Mouse (Mus musculus) neural tube, embryonic 12.5 days (tissue): Measurements from ENCODE around the gene Gpr137. TPM values are rescaled to one million over a fixed set of nuclear protein-coding genes. Genes with fewer than 3 reads are reported as not detected.
A peak's percentile ranks its signal among the peaks of the same experiment; 100 is the strongest.

Experiments
- ATAC-seq: fragments of 200-750 bp; cut with Nextera tagmentation; 2 replicates; pipeline ENCODE4 v1.8.0; 2017; ENCODE audit warnings: low read depth, mild to moderate bottlenecking, moderate TSS enrichment, moderate library complexity; ENCODE audit not compliant: low FRiP score
- H3K27ac ChIP-seq: fragments of 300-500 bp; sonication (generic); 2 replicates; pipeline ENCODE4 v1.5.1; 2016
- H3K27me3 ChIP-seq: fragments of 300-500 bp; sonication (generic); replicated peaks from 2 replicates; pipeline ENCODE4 v1.6.1; 2016; ENCODE audit warnings: mild to moderate bottlenecking
- H3K36me3 ChIP-seq: fragments of 300-500 bp; sonication (generic); 2 replicates; pipeline ENCODE4 v1.6.1; 2016; ENCODE audit warnings: mild to moderate bottlenecking
- H3K4me1 ChIP-seq: fragments of 300-500 bp; sonication (generic); 2 replicates; pipeline ENCODE4 v1.6.1; 2016
- H3K4me2 ChIP-seq: fragments of 300-500 bp; sonication (generic); replicated peaks from 2 replicates; pipeline ENCODE4 v1.6.1; 2016; ENCODE audit warnings: mild to moderate bottlenecking
- H3K4me3 ChIP-seq: fragments of 300-500 bp; sonication (generic); 2 replicates; pipeline ENCODE4 v1.5.1; 2016
- H3K9ac ChIP-seq: fragments of 300-500 bp; sonication (generic); 2 replicates; pipeline ENCODE4 v1.6.1; 2016; ENCODE audit warnings: mild to moderate bottlenecking
- H3K9me3 ChIP-seq: fragments of 300-500 bp; sonication (generic); 2 replicates; pipeline ENCODE4 v1.6.1; 2016; ENCODE audit warnings: mild to moderate bottlenecking
- WGBS: fragments of 180-500 bp; shearing (Covaris S2); methylation state at CpG from one replicate; pipeline ENCODE4 v1.1.7; 2016; 5-methylcytosine and 5-hydroxymethylcytosine counted together
- polyA plus RNA-seq: library from polyadenylated mRNA; unstranded; fragments of >200 nt; fragmentation: Nextera tagmentation; extraction: Ambion mirVana; gene quantifications from 2 replicates; pipeline ENCODE4 v1.2.1, GENCODE M21; 2016

Gene Gpr137
- polyA plus RNA-seq, 1 experiment from 2014 or later, result 43.9 TPM

DNA sequence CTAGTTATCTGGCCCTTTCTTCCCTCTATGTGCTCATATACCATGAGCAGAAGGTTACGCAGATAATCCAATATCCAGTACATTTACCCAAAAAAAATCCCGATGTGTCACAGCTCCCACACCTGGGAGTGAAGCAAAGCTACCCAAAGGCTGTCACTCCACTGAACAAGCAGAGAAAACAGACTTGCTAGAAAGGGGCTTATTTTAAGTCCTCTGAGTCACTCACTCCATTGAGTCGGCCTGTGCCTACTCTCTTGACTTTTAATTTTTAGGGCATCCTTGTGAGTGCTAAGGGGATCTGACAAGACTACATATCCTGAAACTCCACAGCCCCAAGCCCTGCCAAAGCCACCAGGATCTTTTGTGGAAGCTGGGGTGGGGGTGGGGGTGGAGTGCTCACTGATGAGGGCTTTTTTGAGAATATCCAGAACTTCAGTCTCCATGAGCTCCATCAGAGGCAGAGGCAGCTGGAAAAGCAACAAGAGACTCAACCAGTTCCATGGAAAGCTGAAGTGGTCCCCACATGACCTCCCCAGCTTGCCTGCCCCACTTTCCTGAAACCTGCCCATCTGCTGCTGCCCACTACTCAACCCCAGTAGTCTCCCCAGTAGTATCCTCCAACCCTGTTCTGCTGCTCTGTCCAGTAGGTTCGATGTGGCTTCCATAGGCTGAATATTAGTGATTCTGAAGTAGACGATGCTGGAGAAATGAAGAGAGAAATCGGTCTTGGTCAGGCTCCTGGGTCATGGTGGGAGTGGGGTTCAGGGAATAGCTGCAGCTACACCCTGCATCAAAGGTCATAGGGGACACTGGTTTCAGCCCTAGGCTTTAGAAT is 19.2 kb downstream of the Gpr137 start:
- Histone ChIP-seq H3K27me3 (peaks cover 57% of the 10 kb centered on the region), H3K27ac (no peak overlapping the region), H3K4me3 (no peak overlapping the region), H3K4me1 (peaks cover 27% of the 10 kb centered on the region), H3K9me3 (no peaks in the 10 kb centered on the region), H3K9ac (no peak overlapping the region), H3K36me3 (no peaks in the 10 kb centered on the region), H3K4me2 (peak overlapping the region; percentile 96; the same call in 1 of the 2 replicates)
- ATAC-seq, result no peak
- WGBS, result 58% methylated on average over 6 of the region's 6 CpGs

- ATAC-seq, result peak; percentile 93
- H3K4me3 ChIP-seq, result peak within 1 kb of the TSS; percentile 91
- peak within 1 kb of the TSS; percentile 82 for H3K27ac ChIP-seq
- H3K4me2 ChIP-seq, result peak within 1 kb of the TSS; percentile 96
- peaks cover 24% of the 10 kb centered on the region for H3K4me1 ChIP-seq
- 1% methylated on average over 65 of the region's 66 CpGs for WGBS
- no peaks in the 10 kb centered on the region for H3K36me3 ChIP-seq
- no peaks in the 10 kb centered on the region for H3K9me3 ChIP-seq
- peaks cover 45% of the 10 kb centered on the region for H3K27me3 ChIP-seq
- H3K9ac ChIP-seq, result peak within 1 kb of the TSS; percentile 91
Measured at GRCm38 (mm10) chr19:6921647-6922567, 20.4 kb downstream of the Gpr137 start, which contains the start of gene Esrra. Esrra (minus strand) TSS chr19:6921813.

- 2% methylated on average over 46 of the region's 48 CpGs for WGBS
- peaks cover 36% of the 10 kb centered on the region for H3K27me3 ChIP-seq
- H3K9ac ChIP-seq, result peak overlapping the region; percentile 91
- peak overlapping the region; percentile 96 for H3K4me2 ChIP-seq
- peak overlapping the region; percentile 91 for H3K4me3 ChIP-seq
- H3K36me3 ChIP-seq, result no peaks in the 10 kb centered on the region
- peak overlapping the region; percentile 82 for H3K27ac ChIP-seq
- no peaks in the 10 kb centered on the region for H3K9me3 ChIP-seq
- peak; percentile 41 for ATAC-seq
- peaks cover 21% of the 10 kb centered on the region for H3K4me1 ChIP-seq
Measured at GRCm38 (mm10) chr19:6920741-6921636, 21.3 kb downstream of the Gpr137 start.

GRCm38 (mm10) chr19:6919876-6920740 is 22.2 kb downstream of the Gpr137 start:
- H3K9me3 ChIP-seq, result no peaks in the 10 kb centered on the region
- H3K9ac ChIP-seq, result peak overlapping the region; percentile 91
- H3K36me3 ChIP-seq, result no peaks in the 10 kb centered on the region
- no peak for ATAC-seq
- peak overlapping the region; percentile 91 for H3K4me3 ChIP-seq
- H3K27me3 ChIP-seq, result peaks cover 27% of the 10 kb centered on the region
- H3K4me2 ChIP-seq, result peak overlapping the region; percentile 96
- no peak overlapping the region for H3K27ac ChIP-seq
- 44% methylated on average over 8 of the region's 8 CpGs for WGBS
- H3K4me1 ChIP-seq, result peaks cover 21% of the 10 kb centered on the region

- no peak overlapping the region for H3K27ac ChIP-seq
- no peak overlapping the region for H3K4me3 ChIP-seq
- H3K4me2 ChIP-seq, result no peak overlapping the region
- H3K36me3 ChIP-seq, result no peaks in the 10 kb centered on the region
- peaks cover 21% of the 10 kb centered on the region for H3K4me1 ChIP-seq
- H3K9me3 ChIP-seq, result no peaks in the 10 kb centered on the region
- ATAC-seq, result no peak
- peaks cover 20% of the 10 kb centered on the region for H3K27me3 ChIP-seq
- no peak overlapping the region for H3K9ac ChIP-seq
Measured at GRCm38 (mm10) chr19:6919431-6919830, 22.8 kb downstream of the Gpr137 start.

DNA sequence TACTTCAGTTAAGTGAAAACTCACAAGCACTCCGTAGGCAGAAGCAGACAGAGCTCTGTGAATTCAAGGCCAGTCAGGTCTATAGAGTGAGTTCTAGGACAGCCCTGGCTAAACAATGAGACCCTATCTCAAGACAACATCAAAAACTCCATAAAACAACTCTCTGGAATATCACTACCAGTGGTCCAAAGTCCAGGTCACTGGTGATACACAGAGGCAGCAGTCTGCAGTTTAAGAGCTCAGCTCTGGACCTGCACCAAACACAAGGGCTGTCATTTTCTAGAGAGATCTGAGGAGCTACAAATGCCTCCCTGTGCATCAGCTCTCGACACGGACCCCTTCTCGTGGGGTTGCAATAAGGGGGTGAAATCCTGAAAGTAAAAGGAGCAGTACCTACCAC is 24.0 kb downstream of the Gpr137 start:
- H3K36me3 ChIP-seq, result peaks cover 9% of the 10 kb centered on the region
- no peaks in the 10 kb centered on the region for H3K9me3 ChIP-seq
- 88% methylated on average over 4 of the region's 4 CpGs for WGBS
- peaks cover 21% of the 10 kb centered on the region for H3K4me1 ChIP-seq
- H3K27ac ChIP-seq, result no peak overlapping the region
- no peak overlapping the region for H3K4me2 ChIP-seq
- no peak overlapping the region for H3K4me3 ChIP-seq
- ATAC-seq, result no peak
- H3K27me3 ChIP-seq, result peaks cover 10% of the 10 kb centered on the region
- no peak overlapping the region for H3K9ac ChIP-seq

DNA sequence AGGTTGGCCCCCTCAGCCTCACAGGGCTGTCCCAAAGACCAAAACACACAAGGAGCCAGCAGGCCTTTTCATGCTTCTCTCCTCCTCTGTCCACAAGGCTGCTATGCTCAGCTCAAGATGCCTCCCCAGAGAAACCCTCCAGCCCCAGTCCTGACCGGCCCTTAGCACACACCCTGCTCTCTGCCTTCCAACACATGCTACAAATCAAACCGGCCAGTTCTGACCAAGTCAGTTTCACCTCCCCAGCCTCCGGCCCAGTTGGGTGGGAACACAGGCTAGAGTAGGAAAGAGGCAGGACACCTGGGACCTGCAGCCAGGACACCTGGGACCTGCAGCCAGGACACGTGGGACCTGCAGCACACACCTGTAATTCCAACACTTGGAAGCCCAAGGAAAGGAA is 25.8 kb downstream of the Gpr137 start:
- no peak for ATAC-seq
- no peak overlapping the region for H3K4me3 ChIP-seq
- H3K27me3 ChIP-seq, result no peaks in the 10 kb centered on the region
- H3K4me1 ChIP-seq, result peaks cover 19% of the 10 kb centered on the region
- H3K36me3 ChIP-seq, result peaks cover 27% of the 10 kb centered on the region
- no peak overlapping the region for H3K9ac ChIP-seq
- H3K9me3 ChIP-seq, result no peaks in the 10 kb centered on the region
- 76% methylated on average over 4 of the region's 4 CpGs for WGBS
- H3K4me2 ChIP-seq, result no peak overlapping the region
- no peak overlapping the region for H3K27ac ChIP-seq

- Histone ChIP-seq H3K36me3 (peaks cover 33% of the 10 kb centered on the region), H3K4me3 (no peak overlapping the region), H3K9me3 (no peaks in the 10 kb centered on the region), H3K4me2 (no peak overlapping the region), H3K27ac (no peak overlapping the region), H3K4me1 (peaks cover 17% of the 10 kb centered on the region), H3K9ac (no peak overlapping the region), H3K27me3 (no peaks in the 10 kb centered on the region)
- no peak for ATAC-seq
- WGBS, result 95% methylated on average over 4 of the region's 4 CpGs
Measured at GRCm38 (mm10) chr19:6915276-6915675, 27.0 kb downstream of the Gpr137 start.

DNA sequence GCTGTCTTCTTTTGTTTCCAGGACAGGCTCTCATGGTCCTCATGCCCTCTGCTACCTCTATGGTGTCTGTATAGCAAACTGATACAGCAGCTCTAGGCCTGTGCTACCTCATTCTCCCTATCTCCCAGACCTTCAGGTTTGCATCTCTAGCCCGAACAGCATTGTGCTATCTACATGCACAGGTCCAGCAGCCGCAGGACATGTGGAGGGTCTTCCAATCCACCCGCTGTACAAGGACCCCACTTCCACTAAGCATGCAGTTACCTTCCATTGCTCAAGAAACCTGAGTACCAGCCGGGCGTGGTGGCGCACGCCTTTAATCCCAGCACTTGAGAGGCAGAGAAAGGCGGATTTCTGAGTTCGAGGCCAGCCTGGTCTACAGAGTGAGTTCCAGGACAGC is 27.7 kb downstream of the Gpr137 start:
- no peak overlapping the region for H3K4me2 ChIP-seq
- H3K27me3 ChIP-seq, result no peaks in the 10 kb centered on the region
- no peaks in the 10 kb centered on the region for H3K9me3 ChIP-seq
- H3K9ac ChIP-seq, result no peak overlapping the region
- H3K4me1 ChIP-seq, result peaks cover 10% of the 10 kb centered on the region
- no peak overlapping the region for H3K27ac ChIP-seq
- 92% methylated on average over 9 of the region's 9 CpGs for WGBS
- H3K36me3 ChIP-seq, result peaks cover 33% of the 10 kb centered on the region
- H3K4me3 ChIP-seq, result no peak overlapping the region
- ATAC-seq, result no peak

DNA sequence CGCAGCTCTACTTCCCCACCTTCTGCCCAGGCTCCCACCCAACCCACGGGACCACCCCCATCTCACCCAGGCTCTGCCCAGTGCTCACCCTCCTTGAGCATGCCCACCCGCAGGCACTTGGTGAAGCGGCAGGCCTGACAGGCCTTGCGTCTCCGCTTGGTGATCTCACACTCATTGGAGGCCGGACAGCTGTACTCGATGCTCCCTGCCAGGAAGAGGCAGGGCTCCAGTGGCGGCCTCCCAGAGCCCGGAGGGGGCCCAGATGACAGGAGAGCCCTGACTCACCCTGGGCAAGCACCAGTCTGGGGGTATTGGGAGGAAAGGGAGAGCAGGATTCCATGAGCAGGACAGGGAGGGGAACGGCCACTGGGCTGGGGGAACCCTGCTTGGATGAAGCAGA is 28.3 kb downstream of the Gpr137 start:
- 86% methylated on average over 11 of the region's 11 CpGs for WGBS
- no peak overlapping the region for H3K4me3 ChIP-seq
- H3K4me1 ChIP-seq, result peaks cover 13% of the 10 kb centered on the region
- no peak overlapping the region for H3K27ac ChIP-seq
- no peak overlapping the region for H3K9ac ChIP-seq
- no peaks in the 10 kb centered on the region for H3K9me3 ChIP-seq
- H3K27me3 ChIP-seq, result no peaks in the 10 kb centered on the region
- no peak overlapping the region for H3K4me2 ChIP-seq
- no peak for ATAC-seq
- H3K36me3 ChIP-seq, result peaks cover 33% of the 10 kb centered on the region

DNA sequence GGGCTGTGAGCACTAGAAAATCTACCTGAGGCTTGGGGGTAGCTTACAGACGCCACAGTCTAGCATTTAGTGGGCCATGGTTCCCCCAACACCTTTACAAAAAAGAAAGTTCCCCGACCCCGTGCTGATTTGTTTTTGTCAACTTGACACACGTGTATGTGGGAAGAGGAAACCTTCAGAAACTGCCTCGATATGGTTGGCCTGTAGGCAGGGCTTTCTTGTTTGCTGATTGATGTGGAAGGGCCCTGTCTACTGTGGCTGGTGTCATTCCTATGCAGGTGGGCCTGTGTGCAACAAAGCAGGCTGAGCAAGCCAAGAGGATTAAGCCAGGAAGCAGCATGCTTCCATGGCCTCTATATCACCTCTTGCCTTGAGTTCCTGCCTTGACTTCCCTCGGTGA is 29.2 kb downstream of the Gpr137 start:
- peaks cover 22% of the 10 kb centered on the region for H3K4me1 ChIP-seq
- no peak overlapping the region for H3K4me2 ChIP-seq
- ATAC-seq, result no peak
- no peak overlapping the region for H3K4me3 ChIP-seq
- WGBS, result 92% methylated on average over 6 of the region's 6 CpGs
- no peaks in the 10 kb centered on the region for H3K9me3 ChIP-seq
- H3K27ac ChIP-seq, result no peak overlapping the region
- no peaks in the 10 kb centered on the region for H3K27me3 ChIP-seq
- H3K9ac ChIP-seq, result no peak overlapping the region
- peaks cover 33% of the 10 kb centered on the region for H3K36me3 ChIP-seq
